Mouse (Mus musculus): ENCODE data around the gene Cpd. TPM values are rescaled to one million over a fixed set of nuclear protein-coding genes. Genes with fewer than 3 reads are reported as not detected.
"Not testable (repeated sequence)": the region's sequence is repeated elsewhere in the genome, so short reads cannot be mapped to it uniquely, and the experiment has no call there.

Gene Cpd
- total RNA-seq, 2 experiments from 2014 or later = 62.9 to 69.5 TPM

GRCm38 (mm10) chr11:76848081-76848480 lies 1.3 kb upstream of the Cpd start:
- DNase-seq (ENCODE audit: low spot score in 2 of 2) = no peak

GRCm38 (mm10) chr11:76847354-76847753 lies 536 bp upstream of the Cpd start:
- DNase-seq (ENCODE audit: low spot score in 2 of 2) = no peak

GRCm38 (mm10) chr11:76846011-76846877 lies 574 bp downstream of the Cpd start:
- DNase-seq (ENCODE audit: low spot score in 2 of 2) = peak in 1 of 2 experiments; percentile 8

- DNase-seq (ENCODE audit: low spot score in 2 of 2) = no peak
These were observed 1.4 kb downstream of the Cpd start for GRCm38 (mm10) chr11:76845275-76845980.

- DNase-seq (ENCODE audit: low spot score in 2 of 2) = no peak
These were observed 8.2 kb downstream of the Cpd start for GRCm38 (mm10) chr11:76838573-76838972.

GRCm38 (mm10) chr11:76836317-76836716 lies 10.5 kb downstream of the Cpd start:
- DNase-seq (ENCODE audit: low spot score in 2 of 2) = no peak

- no peak for DNase-seq (ENCODE audit: low spot score in 2 of 2)
These were observed 10.9 kb downstream of the Cpd start for GRCm38 (mm10) chr11:76835868-76836267.

GRCm38 (mm10) chr11:76834665-76835064 lies 12.2 kb downstream of the Cpd start:
- DNase-seq (ENCODE audit: low spot score in 2 of 2) = no peak

- no peak for DNase-seq (ENCODE audit: low spot score in 2 of 2)
These were observed 21.9 kb downstream of the Cpd start for GRCm38 (mm10) chr11:76824885-76825265.

GRCm38 (mm10) chr11:76824238-76824884 lies 22.5 kb downstream of the Cpd start:
- DNase-seq (ENCODE audit: low spot score in 2 of 2) = no peak

GRCm38 (mm10) chr11:76823641-76824040 lies 23.2 kb downstream of the Cpd start:
- DNase-seq (ENCODE audit: low spot score in 2 of 2) = no peak

GRCm38 (mm10) chr11:76821353-76821752 lies 25.5 kb downstream of the Cpd start:
- no peak for DNase-seq (ENCODE audit: low spot score in 2 of 2)

- DNase-seq (ENCODE audit: low spot score in 2 of 2) = no peak
These were observed 29.2 kb downstream of the Cpd start for GRCm38 (mm10) chr11:76817664-76818063.

GRCm38 (mm10) chr11:76810706-76811495 lies 35.9 kb downstream of the Cpd start:
- DNase-seq (ENCODE audit: low spot score in 2 of 2) = no peak

- no peak for DNase-seq (ENCODE audit: low spot score in 2 of 2)
These were observed 37.4 kb downstream of the Cpd start for GRCm38 (mm10) chr11:76809450-76809849.

- DNase-seq (ENCODE audit: low spot score in 2 of 2) = no peak
These were observed 38.3 kb downstream of the Cpd start for GRCm38 (mm10) chr11:76808550-76808949.

GRCm38 (mm10) chr11:76807007-76807679 lies 39.7 kb downstream of the Cpd start:
- DNase-seq (ENCODE audit: low spot score in 2 of 2) = no peak

GRCm38 (mm10) chr11:76806026-76806425 lies 40.8 kb downstream of the Cpd start:
- no peak for DNase-seq (ENCODE audit: low spot score in 2 of 2)

- DNase-seq (ENCODE audit: low spot score in 2 of 2) = not testable (repeated sequence)
These were observed 41.7 kb downstream of the Cpd start for GRCm38 (mm10) chr11:76805072-76805471.

- DNase-seq (ENCODE audit: low spot score in 2 of 2) = peak in 1 of 2 experiments; percentile 1
These were observed 43.6 kb downstream of the Cpd start for GRCm38 (mm10) chr11:76803266-76803665.
